Mouse (Mus musculus) heart, postnatal 0 days (tissue): ENCODE data around the gene Gm27021. TPM values are rescaled to one million over a fixed set of nuclear protein-coding genes. Genes with fewer than 3 reads are reported as not detected.

Experiments used
- ATAC-seq: fragments of 200-750 bp; cut with Nextera tagmentation; 2 replicates; pipeline ENCODE4 v1.8.0; 2017; ENCODE audit warnings: low read depth, moderate number of reproducible peaks, moderate library complexity; ENCODE audit not compliant: insufficient read depth
- DNase-seq: peaks from one replicate; pipeline ENCODE4 v3.0.0-alpha.2; 2016; ENCODE audit warnings: low spot score
- H3K27ac ChIP-seq: fragments of 300-500 bp; sonication (generic); 2 replicates; pipeline ENCODE4 v1.5.1; 2014; ENCODE audit warnings: low read depth, mild to moderate bottlenecking
- H3K27me3 ChIP-seq: fragments of 300-500 bp; sonication (generic); 2 replicates; pipeline ENCODE4 v1.6.1; 2014; ENCODE audit warnings: low read length, mixed read lengths; ENCODE audit not compliant: control insufficient read depth, insufficient read depth
- H3K36me3 ChIP-seq: fragments of 300-500 bp; sonication (generic); replicated peaks from 2 replicates; pipeline ENCODE4 v1.6.1; 2014; ENCODE audit warnings: low read length, mixed read lengths; ENCODE audit not compliant: control insufficient read depth, insufficient read depth
- H3K4me1 ChIP-seq: fragments of 300-500 bp; sonication (generic); 2 replicates; pipeline ENCODE4 v1.6.1; 2014; ENCODE audit warnings: antibody characterized with exemption; ENCODE audit not compliant: control insufficient read depth, insufficient read depth
- H3K4me2 ChIP-seq: fragments of 300-500 bp; sonication (generic); 2 replicates; pipeline ENCODE4 v1.6.1; 2014; ENCODE audit warnings: low read depth, mild to moderate bottlenecking, low read length, moderate library complexity
- H3K4me3 ChIP-seq: fragments of 300-500 bp; sonication (generic); 2 replicates; pipeline ENCODE4 v1.5.1; 2014; ENCODE audit warnings: low read depth, low read length
- H3K9ac ChIP-seq: fragments of 300-500 bp; sonication (generic); replicated peaks from 2 replicates; pipeline ENCODE4 v1.6.1; 2014; ENCODE audit warnings: low read depth, low read length, mixed read lengths
- H3K9me3 ChIP-seq: fragments of 300-500 bp; sonication (generic); replicated peaks from 2 replicates; pipeline ENCODE4 v1.6.1; 2016; ENCODE audit warnings: low read length; ENCODE audit not compliant: control insufficient read depth
- CTCF ChIP-seq: IDR thresholded peaks from 2 replicates; pipeline ENCODE4 v1.5.1; 2016; ENCODE audit warnings: antibody characterized with exemption, control low read depth, low read depth
- EP300 ChIP-seq: IDR thresholded peaks from 2 replicates; pipeline ENCODE4 v1.6.1; 2016; ENCODE audit warnings: antibody characterized with exemption, low read depth
- WGBS: fragments of 180-500 bp; shearing (Covaris S2); extraction: QIAGEN DNeasy Blood & Tissue Kit; methylation state at CpG from one replicate; pipeline ENCODE4 v1.1.7; 2014; 5-methylcytosine and 5-hydroxymethylcytosine counted together
- polyA plus RNA-seq: library from polyadenylated mRNA; unstranded; fragments of >200 nt; fragmentation: Nextera tagmentation; extraction: Ambion mirVana; gene quantifications from 2 replicates; pipeline ENCODE4 v1.2.1, GENCODE M21; 2015
- total RNA-seq: library from RNA; depleted of rRNA; stranded (reverse); fragments of >200 nt; gene quantifications from 2 replicates; pipeline ENCODE4 v1.2.3, GENCODE M21; 2014; ENCODE audit warnings: low replicate concordance

The Gm27021 gene
- total and polyA plus RNA-seq, 2 experiments from 2014 or later, result 1.1 to 5.4 TPM

DNA sequence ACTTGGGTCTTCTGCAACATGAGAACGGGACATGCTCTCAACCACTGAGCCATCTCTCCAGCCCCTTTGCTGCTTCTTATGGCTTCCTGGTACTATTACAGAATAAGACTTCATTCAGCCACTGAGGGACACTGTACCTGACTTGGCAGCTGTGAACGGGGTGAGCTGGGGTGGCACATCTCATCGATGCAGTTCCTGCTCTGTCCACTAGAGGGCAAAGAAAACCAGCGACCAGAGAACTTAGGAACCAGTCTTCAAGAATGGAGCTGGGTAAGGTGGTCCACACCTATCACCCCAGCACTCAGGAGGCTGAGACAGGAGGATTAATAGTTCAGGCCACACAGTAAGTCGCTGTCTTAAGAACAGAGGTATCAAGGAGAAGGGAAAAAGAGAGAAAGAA, 71.9 kb downstream of the Gm27021 start:
- Histone ChIP-seq H3K27ac (no peak overlapping the region), H3K9ac (no peak overlapping the region), H3K4me2 (no peak overlapping the region), H3K4me3 (no peak overlapping the region), H3K27me3 (no peaks in the 10 kb centered on the region), H3K4me1 (no peaks in the 10 kb centered on the region), H3K9me3 (no peaks in the 10 kb centered on the region), H3K36me3 (no peaks in the 10 kb centered on the region)
- DNase-seq (no peak), ATAC-seq (no peak)
- 14% methylated on average over 5 of the region's 5 CpGs for WGBS
- TF ChIP-seq EP300, result no peak
- TF ChIP-seq CTCF, result peak; percentile 85

DNA sequence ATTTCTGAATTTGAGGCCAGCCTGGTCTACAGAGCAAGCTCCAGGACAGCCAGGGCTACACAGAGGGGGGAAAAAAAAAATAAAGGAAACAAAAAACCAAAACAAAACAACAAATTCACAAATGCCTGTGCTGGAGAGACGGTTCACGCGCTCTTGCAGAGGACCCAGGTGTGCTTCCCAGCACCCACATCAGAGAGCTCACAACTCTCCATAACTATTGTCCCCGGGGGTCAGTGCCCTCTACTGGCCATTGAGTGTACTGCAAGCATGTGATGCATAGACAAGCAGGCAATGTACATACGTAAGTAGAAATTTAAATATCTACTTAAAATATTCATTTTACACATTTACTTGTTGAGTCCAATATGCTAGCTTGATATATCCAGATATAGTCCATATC, 73.3 kb downstream of the Gm27021 start:
- Histone ChIP-seq H3K27ac (no peak overlapping the region), H3K4me3 (no peak overlapping the region), H3K9me3 (no peaks in the 10 kb centered on the region), H3K4me2 (no peak overlapping the region), H3K4me1 (peaks cover 6% of the 10 kb centered on the region), H3K27me3 (no peaks in the 10 kb centered on the region), H3K9ac (no peak overlapping the region), H3K36me3 (no peaks in the 10 kb centered on the region)
- no peak for TF ChIP-seq EP300
- peak; percentile 27 for TF ChIP-seq CTCF
- ATAC-seq (no peak), DNase-seq (no peak)
- 86% methylated on average over 5 of the region's 5 CpGs for WGBS

DNA sequence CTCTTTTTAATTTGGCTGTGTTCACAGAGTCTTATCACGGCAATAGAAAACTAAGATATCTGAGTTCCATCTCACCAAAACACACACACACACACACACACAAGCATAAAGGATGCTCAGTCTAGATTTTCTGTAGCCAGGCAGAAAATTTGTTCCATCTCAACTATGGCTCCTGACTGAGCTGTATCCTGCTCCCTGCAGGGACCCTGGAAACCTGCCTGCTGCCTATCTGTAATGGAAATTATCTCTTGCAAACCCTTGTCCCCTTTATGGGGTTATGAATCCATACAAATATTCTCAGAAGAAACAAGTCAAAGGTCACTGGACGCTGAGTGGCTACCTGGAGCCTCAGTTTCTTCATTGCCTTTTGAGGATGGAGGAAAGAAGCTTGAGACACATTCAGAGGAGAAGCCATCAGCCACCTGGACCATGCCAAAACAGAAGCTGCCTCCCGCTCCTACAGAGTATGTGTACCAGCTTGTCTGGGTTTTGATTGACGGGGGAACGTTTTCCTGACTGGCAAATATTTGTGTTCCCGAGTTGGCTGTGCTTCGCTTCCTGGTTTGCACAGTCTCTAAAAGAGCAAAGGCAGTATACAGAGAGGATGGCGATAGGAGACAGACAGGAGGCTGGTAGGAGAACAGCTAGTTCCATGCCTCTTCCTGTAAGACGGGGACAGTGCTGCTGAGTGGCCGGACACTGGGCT, 76.1 kb downstream of the Gm27021 start:
- Histone ChIP-seq H3K9me3 (no peaks in the 10 kb centered on the region), H3K9ac (no peak overlapping the region), H3K36me3 (no peaks in the 10 kb centered on the region), H3K27ac (no peak overlapping the region), H3K27me3 (no peaks in the 10 kb centered on the region), H3K4me2 (no peak overlapping the region), H3K4me3 (no peak overlapping the region), H3K4me1 (peaks cover 12% of the 10 kb centered on the region)
- TF ChIP-seq CTCF, result no peak
- TF ChIP-seq EP300, result no peak
- ATAC-seq (no peak), DNase-seq (no peak)
- 53% methylated on average over 10 of the region's 10 CpGs for WGBS

DNA sequence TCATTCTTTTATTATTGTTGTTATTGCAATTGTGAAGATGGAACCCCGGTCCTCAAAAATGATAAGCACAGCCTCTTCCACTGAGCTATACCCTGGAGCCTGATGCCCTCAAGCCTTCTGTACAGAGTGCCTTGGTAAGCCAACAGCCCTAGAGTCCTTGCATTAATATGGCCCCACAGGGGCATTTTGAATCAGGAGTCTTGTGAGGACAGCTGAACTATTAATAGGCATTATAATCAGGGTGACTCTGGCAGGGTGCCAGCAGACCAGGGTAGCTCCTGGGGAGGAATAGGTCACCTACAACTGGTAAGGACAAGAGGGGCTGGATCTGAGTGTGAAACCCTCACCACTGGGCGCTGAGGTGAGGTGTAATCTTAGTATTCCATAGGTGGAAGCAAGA, 78.0 kb downstream of the Gm27021 start:
- H3K9ac ChIP-seq, result peak overlapping the region; percentile 48; the same call in 1 of the 2 replicates
- H3K27ac ChIP-seq, result peak overlapping the region; percentile 91
- ATAC-seq (peak; percentile 17), DNase-seq (peak; percentile 63)
- peak overlapping the region; percentile 48 for H3K4me3 ChIP-seq
- no peak for TF ChIP-seq EP300
- TF ChIP-seq CTCF, result no peak
- peak overlapping the region; percentile 82 for H3K4me2 ChIP-seq
- peaks cover 10% of the 10 kb centered on the region for H3K36me3 ChIP-seq
- peaks cover 12% of the 10 kb centered on the region for H3K4me1 ChIP-seq
- H3K9me3 ChIP-seq, result no peaks in the 10 kb centered on the region
- no peaks in the 10 kb centered on the region for H3K27me3 ChIP-seq
- 16% methylated on average over 2 of the region's 2 CpGs for WGBS

DNA sequence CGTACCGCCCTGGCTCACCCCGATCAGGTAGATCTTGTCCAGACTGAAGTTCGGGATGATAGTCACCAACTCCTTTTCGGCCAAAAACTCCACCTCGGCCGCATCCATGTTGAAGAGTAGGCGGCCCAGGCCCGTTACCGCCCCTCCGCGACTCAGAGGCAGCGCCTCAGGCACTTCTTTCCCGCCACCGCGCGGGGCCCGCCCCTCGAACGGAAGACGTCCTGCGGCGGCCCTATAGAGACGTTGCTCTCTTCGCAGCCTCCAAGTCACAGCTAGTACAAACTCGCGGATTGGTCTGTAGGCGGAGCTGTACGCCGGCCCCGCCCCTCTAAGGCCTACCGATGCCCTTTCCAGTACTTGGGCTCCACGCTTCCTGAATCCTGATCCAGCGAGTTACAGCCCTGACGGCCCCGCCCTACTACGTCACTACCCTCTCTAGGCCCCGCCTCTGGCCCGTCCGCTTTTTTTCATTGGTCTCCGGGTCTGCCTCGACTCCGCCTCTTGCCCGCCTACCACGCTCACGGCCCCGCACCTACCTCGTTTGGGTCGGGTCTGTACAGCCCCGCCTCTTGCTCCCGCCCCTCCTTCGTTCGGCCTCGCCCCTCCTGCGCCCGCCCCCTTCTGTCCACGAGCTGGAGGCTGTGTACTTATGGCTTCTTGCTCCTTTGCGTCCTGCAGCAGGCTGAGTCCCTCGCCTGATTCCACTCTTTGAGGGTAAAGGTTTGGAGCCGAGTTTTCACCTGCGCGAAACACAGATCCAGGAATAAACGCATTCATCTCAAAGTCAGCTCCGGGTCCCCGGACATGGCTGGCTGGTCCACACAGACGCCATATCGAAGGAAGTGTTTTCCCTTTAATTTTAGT, 78.7 kb downstream of the Gm27021 start, which contains the start of gene Gins2:
Gene Gins2 (minus strand): TSS at position 397 of the 864 bp plus-strand sequence.
- DNase-seq (peak; percentile 99), ATAC-seq (peak; percentile 96)
- 1% methylated on average over 67 of the region's 67 CpGs for WGBS

More for the DNA sequence above, 78.7 kb downstream of the Gm27021 start, which contains the start of gene Gins2:
- H3K9ac ChIP-seq, result peak within 1 kb of the TSS; percentile 68
- H3K4me1 ChIP-seq, result peaks cover 12% of the 10 kb centered on the region
- peak within 1 kb of the TSS; percentile 70 for H3K4me3 ChIP-seq
- peak; percentile 24; the same call in 1 of the 2 replicates for TF ChIP-seq CTCF
- TF ChIP-seq EP300, result no peak; the same call in none of the 2 replicates
- peak within 1 kb of the TSS; percentile 91 for H3K27ac ChIP-seq
- peak within 1 kb of the TSS; percentile 93 for H3K4me2 ChIP-seq
- H3K9me3 ChIP-seq, result no peaks in the 10 kb centered on the region
- H3K36me3 ChIP-seq, result peaks cover 13% of the 10 kb centered on the region
- no peaks in the 10 kb centered on the region for H3K27me3 ChIP-seq
